Mouse (Mus musculus): ENCODE data around the gene Grb7.

Grb7 gene

DNA sequence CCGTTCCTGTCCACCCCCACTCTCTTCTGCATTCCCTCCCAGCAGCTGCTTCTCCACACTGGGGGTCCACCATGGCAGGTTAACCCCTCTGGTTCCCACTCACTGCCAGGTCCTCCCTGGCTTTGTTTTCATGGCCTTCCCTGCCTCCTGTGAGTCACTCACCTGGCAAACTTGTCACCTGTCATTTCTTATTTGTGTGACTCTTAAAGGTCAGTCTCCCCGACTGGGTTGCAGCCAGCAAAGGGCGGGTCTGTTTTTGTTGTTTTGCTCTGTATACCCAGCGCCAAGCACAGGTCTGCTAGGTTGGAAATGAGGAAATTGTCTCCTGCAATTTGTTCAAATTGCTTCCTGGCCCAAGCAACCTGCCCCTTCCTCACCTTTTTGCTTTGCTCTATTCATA lies 515 bp upstream of the Grb7 start:
- no peak for DNase-seq (ENCODE audit: low read depth, low spot score)

DNA sequence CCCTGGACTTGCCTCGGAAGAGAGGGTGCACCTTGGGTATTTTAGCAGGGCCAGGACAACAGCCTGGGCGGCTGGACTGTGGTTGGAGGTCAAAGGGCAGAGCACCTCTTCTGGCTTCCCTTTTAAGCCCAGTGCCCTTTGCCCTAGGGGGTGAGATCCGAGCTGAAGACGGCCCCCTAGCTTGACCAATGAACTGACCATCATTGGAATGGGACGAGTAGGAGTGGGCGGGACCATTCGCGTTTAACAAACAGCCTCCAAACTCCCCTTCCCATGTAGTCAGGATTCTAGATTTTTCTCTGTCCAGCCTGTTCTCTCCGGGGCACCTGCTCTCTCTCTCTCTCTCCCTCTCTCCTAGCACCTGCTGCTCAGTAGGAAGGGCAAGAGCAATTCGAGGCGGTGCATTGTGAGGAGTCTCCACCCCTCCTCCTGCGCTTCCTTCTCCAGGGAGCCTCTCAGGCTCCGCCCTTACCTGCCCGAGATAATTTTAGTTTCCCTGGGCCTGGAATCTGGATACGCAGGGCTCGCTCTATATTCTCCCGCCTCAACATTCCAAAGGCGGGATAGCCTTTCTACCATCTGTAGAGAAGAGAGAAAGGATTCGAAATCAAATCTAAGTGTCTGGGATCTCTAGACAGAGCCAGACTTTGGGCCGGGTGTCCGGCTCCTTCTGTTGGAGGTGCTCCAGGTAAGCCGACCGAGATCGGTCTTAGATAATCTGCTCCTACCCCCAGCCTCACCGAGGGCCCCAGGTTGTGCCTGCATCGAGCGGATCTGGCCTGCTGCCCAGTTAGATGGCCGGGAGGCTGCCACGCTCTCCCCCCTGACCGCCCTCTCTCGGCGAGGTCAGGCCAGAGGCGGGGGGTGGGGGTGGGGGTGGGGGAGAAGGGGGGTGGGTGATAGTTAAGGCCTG lies 624 bp downstream of the Grb7 start:
- DNase-seq (ENCODE audit: low read depth, low spot score), result no peak

DNA sequence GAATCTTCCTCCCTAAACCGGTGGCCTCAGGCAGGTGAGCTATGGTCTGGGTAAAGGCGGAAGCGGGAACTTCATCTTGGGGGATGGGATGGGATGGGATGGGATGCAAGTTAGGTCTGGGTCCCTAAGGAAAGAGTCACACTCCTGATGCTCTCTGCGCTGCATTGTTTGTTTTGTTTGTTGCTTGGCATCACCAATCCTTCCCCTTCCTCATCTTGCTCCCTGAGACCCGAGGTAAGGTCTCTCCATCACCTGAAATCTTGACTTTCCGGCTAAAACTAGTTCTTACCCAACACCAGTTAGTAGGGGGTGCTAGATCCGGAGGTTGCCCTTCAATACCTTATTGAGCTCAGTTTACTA lies 1.3 kb downstream of the Grb7 start:
- DNase-seq (ENCODE audit: low read depth, low spot score), result no peak

GRCm38 (mm10) chr11:98448191-98448790 lies 2.1 kb downstream of the Grb7 start:
- no peak for DNase-seq (ENCODE audit: low read depth, low spot score)

DNA sequence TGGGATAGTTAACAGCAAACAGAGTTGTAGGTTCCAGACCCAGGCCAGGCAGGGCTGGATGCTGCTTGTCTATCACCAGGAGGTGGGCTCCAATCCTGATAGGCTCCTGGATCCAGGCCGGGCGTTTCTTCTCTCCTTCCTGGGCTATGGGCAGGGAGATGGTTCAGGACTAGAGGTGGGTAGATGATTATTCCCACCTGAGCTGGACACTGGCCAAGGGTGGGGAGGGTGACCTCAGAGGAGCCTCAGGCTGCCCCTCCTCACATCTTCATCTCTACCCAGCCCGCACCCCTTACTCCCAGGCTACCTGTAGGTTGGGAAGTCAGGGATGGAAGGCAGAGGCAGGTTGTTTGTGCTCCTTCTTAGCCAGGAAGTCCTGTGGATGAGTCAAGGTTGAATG lies 3.2 kb downstream of the Grb7 start:
- no peak for DNase-seq (ENCODE audit: low read depth, low spot score)

DNA sequence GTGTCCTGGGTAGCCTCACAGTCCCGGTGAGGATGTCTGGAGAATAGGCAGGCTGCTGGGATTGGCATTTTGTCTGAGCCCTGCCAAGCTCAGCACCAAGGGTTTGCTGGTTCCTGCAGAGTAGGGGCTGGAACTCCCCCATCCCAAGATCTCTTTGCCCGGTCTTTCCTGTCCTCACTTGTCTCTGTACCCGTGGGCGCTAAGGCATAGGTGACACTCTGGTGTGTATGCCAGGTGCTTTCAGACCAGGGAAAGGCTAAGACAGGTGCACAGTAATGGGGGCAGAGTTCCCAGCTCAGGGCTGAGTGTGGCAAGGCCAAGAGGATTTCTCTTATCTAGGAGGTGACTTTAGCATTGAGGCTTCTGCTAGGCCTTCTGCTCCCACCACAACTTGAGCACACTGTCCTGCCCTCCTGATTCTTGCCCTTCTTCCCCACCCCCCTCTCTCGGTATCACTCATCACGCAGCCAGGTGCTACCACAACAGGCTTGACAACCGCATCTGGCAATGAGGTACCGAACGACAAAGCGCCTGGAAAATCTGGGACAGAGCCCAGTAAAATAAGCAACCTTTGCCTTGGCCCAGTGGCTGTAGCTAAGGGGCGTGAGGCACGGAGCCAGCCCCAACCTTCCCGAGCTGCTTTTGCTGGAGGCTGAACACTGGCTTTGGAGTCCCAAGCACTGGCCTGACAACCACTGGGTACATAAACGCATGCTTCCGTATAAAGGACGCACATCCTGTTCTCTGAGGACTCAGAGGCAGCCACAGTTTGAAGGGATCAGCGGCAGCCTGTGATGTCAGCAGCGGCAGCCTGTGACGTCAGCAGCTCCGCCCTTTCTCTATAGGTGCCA lies 4.0 kb downstream of the Grb7 start:
- DNase-seq (ENCODE audit: low read depth, low spot score), result no peak

GRCm38 (mm10) chr11:98455484-98455883 lies 9.3 kb downstream of the Grb7 start:
- no peak for DNase-seq (ENCODE audit: low read depth, low spot score)

DNA sequence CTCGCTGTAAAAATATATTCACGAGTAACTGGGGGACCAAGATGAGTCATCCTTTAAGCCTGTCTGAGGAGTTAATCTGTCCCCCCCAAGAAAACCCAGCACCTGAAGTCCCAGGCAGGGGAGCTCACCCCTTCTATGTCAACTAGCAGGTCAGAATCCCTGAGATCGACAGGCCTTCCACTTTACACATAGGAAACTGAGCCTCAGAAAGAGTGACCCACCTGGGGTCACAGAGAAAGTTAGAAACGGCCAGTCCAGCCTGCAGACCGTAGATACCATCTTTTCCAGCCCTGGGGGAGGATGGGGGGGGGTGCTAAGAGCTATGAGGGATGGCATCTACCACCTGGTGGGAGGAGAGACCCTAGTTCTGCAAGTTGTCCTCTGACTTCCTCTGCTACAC lies 10.4 kb downstream of the Grb7 start:
- DNase-seq (ENCODE audit: low read depth, low spot score), result no peak

- no peak for DNase-seq (ENCODE audit: low read depth, low spot score)
Observed at GRCm38 (mm10) chr11:98456945-98457344, 10.8 kb downstream of the Grb7 start.

- peak; percentile 80 for DNase-seq (ENCODE audit: low read depth, low spot score)
Observed at GRCm38 (mm10) chr11:98457367-98458120, 11.3 kb downstream of the Grb7 start.

DNA sequence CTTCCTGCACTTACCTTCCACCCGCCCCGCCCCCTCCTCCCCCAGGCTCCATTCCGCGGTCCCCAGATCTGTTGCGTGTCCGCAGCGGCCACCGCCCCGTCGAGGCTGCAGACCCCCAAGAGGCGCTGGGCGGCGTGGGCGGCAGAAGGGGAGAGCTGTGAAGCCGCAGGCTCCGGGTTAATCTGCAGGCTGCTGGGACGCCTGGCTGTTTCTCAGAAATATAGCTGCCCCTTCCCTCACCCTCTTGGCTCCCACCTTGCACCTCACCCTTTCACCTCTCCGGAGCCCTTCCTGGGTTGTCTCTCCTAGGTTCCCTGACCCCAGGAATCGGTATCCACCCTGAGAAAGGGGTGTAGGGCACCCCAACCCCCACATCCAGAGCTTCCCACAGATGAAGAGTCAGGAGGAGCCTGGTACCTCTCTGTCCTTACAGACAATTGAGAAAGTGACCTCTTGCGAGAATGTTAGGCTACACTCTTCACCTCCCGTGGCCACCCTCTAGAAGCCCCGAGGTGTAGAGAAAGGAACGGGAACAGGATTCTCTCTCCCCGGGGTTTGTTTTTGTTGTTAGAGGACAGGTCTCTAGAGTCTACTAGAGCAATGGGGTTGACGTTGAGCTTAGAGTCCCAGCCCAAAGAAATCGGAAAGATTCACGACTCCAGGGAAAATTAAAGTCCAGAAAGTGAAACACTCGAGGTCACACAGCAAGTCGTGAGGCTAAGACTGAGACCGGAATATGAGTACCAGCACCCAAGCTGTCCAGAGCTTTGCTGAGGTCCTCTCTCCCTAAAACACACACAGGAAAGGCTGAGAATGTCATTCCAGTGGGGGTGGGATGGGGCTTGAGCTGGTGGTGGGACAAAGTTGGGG lies 12.2 kb downstream of the Grb7 start:
- no peak for DNase-seq (ENCODE audit: low read depth, low spot score)

GRCm38 (mm10) chr11:98459071-98459741 lies 13.0 kb downstream of the Grb7 start:
- no peak for DNase-seq (ENCODE audit: low read depth, low spot score)

DNA sequence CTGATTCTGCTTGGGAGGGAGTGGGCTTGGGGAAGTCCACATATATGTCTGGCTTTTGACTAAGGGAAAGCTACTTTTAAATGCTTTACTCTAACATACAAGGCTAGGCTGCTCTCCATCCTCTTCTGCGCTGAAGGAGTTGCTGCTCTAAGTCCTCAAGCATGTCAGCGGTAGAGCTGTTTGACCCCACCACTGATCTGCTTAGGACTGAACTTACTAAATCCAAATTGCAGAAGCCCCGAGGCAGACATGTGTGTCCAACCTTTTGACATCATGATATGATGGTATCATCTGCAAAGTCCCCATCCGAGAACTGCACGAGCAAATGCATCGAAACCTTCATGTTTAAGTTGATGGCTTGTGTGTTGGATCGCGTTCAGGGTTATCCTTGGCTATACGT lies 13.7 kb downstream of the Grb7 start:
- DNase-seq (ENCODE audit: low read depth, low spot score), result no peak

- DNase-seq (ENCODE audit: low read depth, low spot score), result no peak
Observed at GRCm38 (mm10) chr11:98461109-98461720, 15.0 kb downstream of the Grb7 start.

GRCm38 (mm10) chr11:98462255-98462654 lies 16.1 kb downstream of the Grb7 start:
- no peak for DNase-seq (ENCODE audit: low read depth, low spot score)

GRCm38 (mm10) chr11:98463911-98464310 lies 17.7 kb downstream of the Grb7 start:
- DNase-seq (ENCODE audit: low read depth, low spot score), result no peak

DNA sequence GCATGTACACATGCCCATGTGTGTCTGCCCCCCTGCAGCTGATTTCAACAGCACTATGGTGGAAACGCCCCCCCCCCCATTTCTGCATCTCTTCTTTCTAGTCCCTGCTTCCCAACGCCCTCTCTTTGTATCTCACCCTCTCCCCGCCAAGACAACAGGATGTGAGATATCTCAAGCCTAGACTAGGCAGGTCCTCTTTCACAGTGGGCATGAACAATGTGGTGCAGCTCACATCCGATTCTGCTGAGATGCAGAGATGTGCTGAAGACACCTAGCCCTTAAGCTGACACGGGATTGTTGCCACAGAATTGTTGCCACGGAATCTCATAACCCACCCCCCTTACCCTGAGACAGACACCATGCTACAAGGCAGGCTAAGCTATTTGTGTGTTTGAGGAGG lies 18.3 kb downstream of the Grb7 start:
- no peak for DNase-seq (ENCODE audit: low read depth, low spot score)

- no peak for DNase-seq (ENCODE audit: low read depth, low spot score)
Observed at GRCm38 (mm10) chr11:98469761-98470714, 23.8 kb downstream of the Grb7 start.
